Mouse (Mus musculus) cerebellum, postnatal 25 days (tissue): ENCODE data around the gene Zfp57.
"Not testable (repeated sequence)": the region's sequence is repeated elsewhere in the genome, so short reads cannot be mapped to it uniquely, and the experiment has no call there.

Source experiments
- DNase-seq, 2 experiments: peaks; one replicate each; pipeline ENCODE4 v3.0.0; 2021; ENCODE audit warnings: mixed read lengths in 2 of 2

Zfp57 gene

GRCm38 (mm10) chr17:36997033-36997735 lies 3.8 kb upstream of the Zfp57 start:
- DNase-seq: peak; percentile 80 to 91

- no peak for DNase-seq
These were observed 2.5 kb upstream of the Zfp57 start for GRCm38 (mm10) chr17:36998477-36998876.

- DNase-seq: peak; percentile 65 to 66
These were observed 1.7 kb downstream of the Zfp57 start for GRCm38 (mm10) chr17:37002364-37003330.

DNA sequence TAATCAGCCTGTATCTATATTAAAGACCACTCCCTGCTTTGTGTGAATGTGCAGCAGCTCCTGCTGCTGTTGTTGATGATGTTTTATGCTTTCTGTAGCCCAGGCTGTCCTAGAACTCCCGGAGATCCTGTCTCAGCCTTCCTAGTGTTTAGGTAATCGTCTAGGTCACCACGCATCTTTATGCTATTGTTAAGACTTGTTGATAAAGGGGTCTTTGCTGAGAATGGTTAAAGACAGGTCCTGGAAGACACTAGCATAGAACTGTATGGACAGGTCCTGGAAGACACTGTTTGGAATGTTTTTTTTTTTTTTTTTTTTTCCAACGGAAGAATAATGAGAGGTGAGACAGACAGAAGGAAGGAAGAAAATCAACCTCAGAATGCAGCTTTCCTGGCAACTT lies 2.4 kb downstream of the Zfp57 start:
- no peak for DNase-seq

DNA sequence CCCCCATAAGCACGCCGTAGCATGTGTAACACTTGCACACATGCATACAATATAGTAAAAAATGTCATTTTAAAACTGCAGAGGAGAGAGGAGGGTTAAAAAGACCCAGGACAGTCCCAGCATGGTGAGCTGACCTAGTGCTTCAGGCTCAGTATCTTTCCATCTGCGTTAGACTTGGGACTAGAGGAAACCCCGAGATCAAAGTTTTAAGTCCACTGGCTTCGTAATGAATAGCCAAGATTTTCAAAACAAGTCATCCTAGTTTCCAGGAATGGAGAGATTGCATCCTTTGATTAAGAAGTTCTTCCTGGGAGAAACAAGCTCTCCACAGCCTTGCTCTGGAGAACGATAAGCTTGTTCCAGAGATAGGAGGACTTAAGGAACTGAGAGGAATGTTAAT lies 7.2 kb downstream of the Zfp57 start:
- no peak for DNase-seq

GRCm38 (mm10) chr17:37009460-37010042 lies 8.6 kb downstream of the Zfp57 start:
- no peak for DNase-seq

DNA sequence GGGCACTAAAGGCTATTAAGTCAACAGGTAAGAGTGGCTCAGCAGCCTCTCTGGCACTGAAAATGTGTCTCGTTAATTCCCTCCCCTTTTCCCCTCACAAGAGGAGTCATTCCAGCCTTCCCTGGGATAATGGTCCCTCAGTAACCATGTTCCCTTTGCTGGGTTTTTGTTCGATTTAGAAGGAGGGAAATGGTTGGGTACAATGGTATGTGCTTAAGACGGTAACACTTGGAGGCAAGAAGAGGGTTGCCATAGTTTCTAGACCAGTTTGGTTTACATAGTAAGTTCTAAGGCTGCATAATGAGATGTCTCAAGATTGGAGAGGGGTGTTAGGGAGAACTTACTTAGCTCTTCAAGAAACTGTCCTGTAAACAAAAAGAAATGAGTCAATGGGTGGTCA lies 10.8 kb downstream of the Zfp57 start:
- DNase-seq: no peak

- DNase-seq: no peak
These were observed 11.2 kb downstream of the Zfp57 start for GRCm38 (mm10) chr17:37012141-37012540.

DNA sequence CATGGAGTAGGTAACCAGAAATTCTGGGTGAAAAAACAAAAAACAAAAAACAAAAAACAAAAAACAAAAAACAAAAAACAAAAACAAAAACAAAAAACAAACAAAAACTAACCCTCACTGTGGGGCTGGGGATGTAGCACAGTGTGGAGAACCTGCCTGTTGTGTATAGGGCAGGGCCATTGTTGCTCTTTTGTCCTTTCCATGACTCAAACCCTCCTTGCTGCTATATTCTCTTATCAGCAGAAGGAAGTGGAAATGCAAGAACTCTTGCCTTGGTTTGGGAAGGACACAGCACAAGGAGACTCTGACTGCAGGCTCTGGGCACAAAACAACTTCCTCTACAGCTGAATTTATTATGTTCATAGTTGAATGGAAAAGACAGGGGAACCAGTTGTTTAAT lies 15.4 kb downstream of the Zfp57 start:
- DNase-seq: no peak

DNA sequence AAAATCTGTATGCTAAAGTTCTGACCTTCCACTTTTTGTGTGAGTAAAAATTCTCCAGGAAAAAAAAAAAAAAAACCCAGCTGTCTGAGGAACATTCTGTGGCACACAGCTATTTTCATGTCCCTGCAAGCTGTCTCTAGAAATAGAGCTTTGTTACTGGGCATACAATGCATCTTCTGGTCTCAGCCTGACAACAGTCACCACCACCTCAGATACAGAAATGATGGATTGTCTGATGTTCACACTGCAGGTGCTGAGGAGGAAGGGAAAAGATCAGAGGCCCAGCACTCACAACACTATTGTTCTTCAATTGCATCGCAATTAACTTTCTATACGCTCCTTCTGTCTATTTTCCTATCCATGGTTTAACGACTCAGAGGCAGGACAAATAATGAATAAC lies 17.4 kb downstream of the Zfp57 start:
- no peak for DNase-seq

DNA sequence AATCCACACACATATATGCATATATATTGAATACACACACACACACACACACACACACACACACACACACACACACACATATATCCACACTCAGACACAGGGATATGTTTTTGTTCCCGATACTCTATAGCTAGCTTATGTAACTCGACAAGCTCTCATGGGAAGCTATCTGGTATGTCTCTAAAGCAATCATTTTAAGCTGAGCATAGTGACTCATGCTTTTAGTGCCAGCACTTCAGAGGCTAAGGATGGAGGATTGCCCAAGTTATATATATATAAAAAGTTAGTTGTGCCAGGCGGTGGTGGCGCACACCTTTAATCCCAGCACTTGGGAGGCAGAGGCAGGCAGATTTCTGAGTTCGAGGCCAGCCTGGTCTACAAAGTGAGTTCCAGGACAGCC lies 18.3 kb downstream of the Zfp57 start:
- DNase-seq: not testable (repeated sequence)

GRCm38 (mm10) chr17:37022628-37023576 lies 21.9 kb downstream of the Zfp57 start, which contains the start of gene Mog:
TSS of gene Mog (minus strand) at chr17:37023398.
- DNase-seq: no peak

DNA sequence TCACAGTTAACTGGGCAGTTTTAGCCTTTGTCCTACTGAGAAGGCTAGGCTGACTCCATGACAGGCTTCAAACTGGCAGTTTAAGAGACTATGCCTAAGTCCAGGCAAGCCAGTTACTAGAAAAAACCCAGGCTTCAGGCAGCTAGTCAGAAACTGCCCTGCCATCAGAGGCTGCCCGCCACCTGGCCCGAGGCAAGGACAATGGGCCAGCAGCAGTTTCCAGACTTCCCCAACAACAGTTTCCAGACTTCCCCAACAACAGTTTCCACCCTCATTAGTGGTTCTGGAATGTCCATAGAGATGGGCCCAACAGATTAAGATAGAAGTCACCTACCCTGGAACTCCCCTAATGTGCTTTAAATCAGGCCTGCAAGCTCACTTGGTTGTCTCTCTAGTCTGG lies 25.5 kb downstream of the Zfp57 start:
- no peak for DNase-seq

DNA sequence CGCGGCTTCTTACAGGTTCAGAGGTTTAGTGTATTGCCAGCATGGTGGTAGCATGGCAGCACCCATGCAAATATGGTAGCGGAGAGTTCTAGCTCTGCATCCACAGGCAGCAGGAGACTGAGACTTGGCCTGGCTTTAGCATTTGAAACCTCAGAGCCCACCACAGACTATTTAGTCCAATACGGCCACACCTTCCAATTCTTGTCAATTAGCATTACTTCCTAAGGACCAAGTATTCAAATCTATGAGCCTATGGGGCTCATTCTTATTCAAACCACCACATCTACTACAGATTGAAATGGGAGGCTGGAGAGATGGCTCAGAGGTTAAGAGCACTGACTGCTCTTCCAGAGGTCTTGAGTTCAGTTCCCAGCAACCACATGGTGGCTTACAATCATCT lies 26.5 kb downstream of the Zfp57 start:
- DNase-seq: no peak

GRCm38 (mm10) chr17:37028212-37028611 lies 27.2 kb downstream of the Zfp57 start:
- no peak for DNase-seq

- peak; percentile 96 for DNase-seq
These were observed 27.7 kb downstream of the Zfp57 start for GRCm38 (mm10) chr17:37028683-37029120.

GRCm38 (mm10) chr17:37029162-37029561 lies 28.2 kb downstream of the Zfp57 start:
- DNase-seq: no peak

DNA sequence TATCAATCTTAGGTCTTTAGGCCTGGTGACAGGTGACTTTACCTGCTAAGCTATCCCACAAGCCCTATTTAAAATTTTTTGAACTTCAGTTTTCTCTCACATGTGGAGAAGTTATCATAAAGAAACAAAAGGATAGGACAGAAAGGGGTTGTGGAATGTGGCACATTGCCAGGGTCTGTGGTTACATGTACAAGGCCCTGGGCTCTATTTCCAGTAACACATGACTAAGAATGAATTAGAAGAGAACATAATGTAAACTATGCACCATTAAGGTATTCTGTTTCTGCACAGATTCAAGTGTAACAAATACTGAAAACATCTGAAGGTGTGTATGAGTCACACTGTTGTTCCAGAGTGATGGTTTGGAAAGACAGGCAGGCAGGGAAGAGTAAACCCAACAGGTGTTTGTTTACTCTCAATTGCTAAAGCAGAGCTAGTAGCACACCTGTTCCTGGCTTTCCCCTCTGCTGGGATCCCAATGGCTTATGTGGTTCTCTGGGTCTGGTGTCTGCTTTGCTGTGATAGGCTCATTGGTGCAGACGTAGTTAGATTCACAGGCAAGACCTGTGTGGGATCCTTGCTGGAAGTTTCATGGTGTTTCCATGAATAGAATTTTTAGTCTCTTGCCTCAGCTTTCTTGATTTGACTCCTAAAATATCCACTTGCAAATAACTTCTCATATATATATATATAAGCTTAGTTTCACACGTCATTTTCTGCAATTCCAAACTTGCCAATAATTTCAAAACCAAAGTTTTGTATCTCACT lies 38.3 kb downstream of the Zfp57 start:
- DNase-seq: no peak

DNA sequence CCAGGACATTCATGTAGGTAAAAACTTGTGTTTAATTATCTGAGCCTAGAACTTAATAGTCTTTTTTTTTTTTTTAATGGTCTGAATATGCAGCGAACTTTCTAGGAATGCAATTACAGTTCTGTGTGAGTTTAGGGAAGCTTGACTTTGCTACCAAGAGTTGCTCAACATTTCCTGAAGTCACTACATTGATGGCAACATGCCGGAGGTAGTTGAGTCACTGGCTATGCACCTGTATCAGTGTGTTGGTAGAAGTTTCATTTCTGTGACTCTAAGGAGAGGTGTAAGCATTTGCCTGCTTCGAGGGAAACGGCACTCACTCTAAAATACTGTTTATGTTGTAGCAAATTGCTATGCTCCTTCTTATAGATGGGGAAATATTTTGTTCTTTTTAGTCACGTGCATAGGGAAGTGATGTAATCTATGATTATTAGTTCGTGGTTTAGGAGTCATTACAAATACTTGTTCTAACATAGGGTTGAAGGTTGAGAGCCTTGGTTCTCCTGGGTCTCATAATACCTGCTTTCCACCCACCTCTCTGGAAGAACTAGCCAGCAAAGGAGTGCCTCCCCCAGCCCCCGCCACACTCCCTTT lies 43.8 kb downstream of the Zfp57 start:
- DNase-seq: no peak

DNA sequence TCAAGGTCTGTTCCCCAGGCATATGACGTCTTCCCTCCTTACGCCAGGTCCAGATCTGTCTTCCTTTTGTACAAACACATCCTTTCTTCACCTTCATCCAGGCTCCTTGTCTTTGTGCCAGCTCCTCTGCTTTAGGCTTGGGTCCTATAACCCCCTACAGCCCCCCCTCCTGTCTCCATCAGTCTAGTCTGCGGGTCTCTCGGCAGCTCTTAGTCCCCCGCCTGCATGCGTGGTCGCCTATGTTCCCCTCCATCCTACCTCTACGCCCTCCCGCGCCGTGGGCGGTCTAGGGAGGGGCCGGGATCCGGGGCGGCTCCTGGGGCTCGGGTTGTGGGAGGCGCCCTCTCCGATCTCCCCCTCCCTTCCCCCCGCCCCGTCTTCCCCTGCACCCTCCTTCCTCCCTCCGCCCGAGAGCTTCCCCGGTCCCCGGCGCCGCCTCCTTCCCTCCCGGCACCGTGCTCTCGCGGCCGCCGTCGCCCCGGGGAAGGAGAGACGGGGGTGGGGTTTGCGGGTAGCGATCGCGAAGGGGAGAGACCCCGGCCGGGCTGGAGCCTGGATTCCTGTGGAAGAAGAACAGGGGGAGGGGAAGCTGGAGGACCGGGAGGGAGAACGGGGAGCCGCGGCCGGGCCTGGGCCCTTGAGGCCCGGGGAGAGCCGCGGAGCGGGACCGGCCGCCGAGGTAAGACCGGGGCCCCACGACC lies 44.8 kb downstream of the Zfp57 start, which contains the start of gene Gabbr1:
Gene Gabbr1, plus strand, starts transcription at position 356 of the 701 bp plus-strand sequence.
- peak; percentile 88 to 94 for DNase-seq
